Mouse (Mus musculus): Measurements from ENCODE around the gene Aqp7.

DNA sequence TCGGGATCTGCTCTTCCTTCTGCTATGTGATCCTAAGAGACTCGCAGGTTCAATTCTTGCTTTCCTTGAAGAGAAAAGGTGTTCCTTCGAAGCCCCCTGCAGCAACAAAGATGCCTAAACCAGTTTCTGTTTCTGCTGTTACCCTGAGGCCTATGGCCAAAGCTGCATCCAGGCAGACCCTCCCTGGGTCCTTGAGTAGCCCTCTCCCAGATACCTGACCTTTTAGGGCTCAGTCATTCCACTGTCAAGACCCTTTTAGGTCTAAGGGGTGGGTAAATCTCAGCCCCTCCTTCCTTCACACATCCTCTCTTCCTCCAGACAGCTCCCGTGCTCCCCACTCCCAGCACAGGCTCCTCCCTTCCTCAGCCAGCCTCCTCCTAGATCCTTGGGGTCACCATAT lies 41.2 kb upstream of the Aqp7 start:
- no peak for TF ChIP-seq GATA1 (IDR thresholded peaks at IDR 0.05; ENCODE audit: borderline replicate concordance, low read length)
- TF ChIP-seq FLI1 (IDR thresholded peaks at IDR 0.05; ENCODE audit: low read length): no peak
